Mouse (Mus musculus): ENCODE measurements around the gene Sirpa.
A peak's percentile ranks its signal among the peaks of the same experiment; 100 is the strongest.

The Sirpa gene

GRCm38 (mm10) chr2:129584905-129585304 lies 7.7 kb upstream of the Sirpa start:
- no peak for DNase-seq (ENCODE audit: low spot score in 2 of 2)

- DNase-seq (ENCODE audit: low spot score in 2 of 2): peak; percentile 61 to 67
Measured at GRCm38 (mm10) chr2:129585904-129586514, 6.6 kb upstream of the Sirpa start.

- DNase-seq (ENCODE audit: low spot score in 2 of 2): no peak
Measured at GRCm38 (mm10) chr2:129587241-129587640, 5.4 kb upstream of the Sirpa start.

GRCm38 (mm10) chr2:129587825-129588251 lies 4.8 kb upstream of the Sirpa start:
- no peak for DNase-seq (ENCODE audit: low spot score in 2 of 2)

GRCm38 (mm10) chr2:129591897-129592296 lies 738 bp upstream of the Sirpa start:
- peak in 1 of 2 experiments; percentile 51 for DNase-seq (ENCODE audit: low spot score in 2 of 2)

GRCm38 (mm10) chr2:129593141-129593875 lies 673 bp downstream of the Sirpa start:
- peak; percentile 35 to 37 for DNase-seq (ENCODE audit: low spot score in 2 of 2)

GRCm38 (mm10) chr2:129593876-129594421 lies 1.3 kb downstream of the Sirpa start:
- DNase-seq (ENCODE audit: low spot score in 2 of 2): peak in 1 of 2 experiments; percentile 13

GRCm38 (mm10) chr2:129594569-129594968 lies 1.9 kb downstream of the Sirpa start:
- no peak for DNase-seq (ENCODE audit: low spot score in 2 of 2)

GRCm38 (mm10) chr2:129595206-129595605 lies 2.6 kb downstream of the Sirpa start:
- DNase-seq (ENCODE audit: low spot score in 2 of 2): no peak

- peak; percentile 65 to 70 for DNase-seq (ENCODE audit: low spot score in 2 of 2)
Measured at GRCm38 (mm10) chr2:129595661-129596209, 3.1 kb downstream of the Sirpa start.

GRCm38 (mm10) chr2:129596555-129597172 lies 4.0 kb downstream of the Sirpa start:
- no peak for DNase-seq (ENCODE audit: low spot score in 2 of 2)

GRCm38 (mm10) chr2:129597581-129597980 lies 4.9 kb downstream of the Sirpa start:
- no peak for DNase-seq (ENCODE audit: low spot score in 2 of 2)

- DNase-seq (ENCODE audit: low spot score in 2 of 2): no peak
Measured at GRCm38 (mm10) chr2:129598094-129598493, 5.5 kb downstream of the Sirpa start.

- no peak for DNase-seq (ENCODE audit: low spot score in 2 of 2)
Measured at GRCm38 (mm10) chr2:129599231-129600084, 6.8 kb downstream of the Sirpa start.

- no peak for DNase-seq (ENCODE audit: low spot score in 2 of 2)
Measured at GRCm38 (mm10) chr2:129601059-129601650, 8.5 kb downstream of the Sirpa start.

- DNase-seq (ENCODE audit: low spot score in 2 of 2): no peak
Measured at GRCm38 (mm10) chr2:129601894-129602663, 9.4 kb downstream of the Sirpa start.

GRCm38 (mm10) chr2:129602856-129603255 lies 10.2 kb downstream of the Sirpa start:
- DNase-seq (ENCODE audit: low spot score in 2 of 2): no peak

- no peak for DNase-seq (ENCODE audit: low spot score in 2 of 2)
Measured at GRCm38 (mm10) chr2:129603536-129603935, 10.9 kb downstream of the Sirpa start.

GRCm38 (mm10) chr2:129604032-129604431 lies 11.4 kb downstream of the Sirpa start:
- DNase-seq (ENCODE audit: low spot score in 2 of 2): no peak

- DNase-seq (ENCODE audit: low spot score in 2 of 2): no peak
Measured at GRCm38 (mm10) chr2:129605816-129606215, 13.2 kb downstream of the Sirpa start.
